Mouse (Mus musculus) fat pad, adult 2 months (tissue): Measurements from ENCODE around the gene Nudcd2.
A peak's percentile ranks its signal among the peaks of the same experiment; 100 is the strongest.

Experiments
- DNase-seq: peaks from one replicate; pipeline ENCODE4 v3.0.0-alpha.2; 2011; ENCODE audit warnings: low read depth, low spot score; ENCODE audit errors: extremely low read depth

The Nudcd2 gene

DNA sequence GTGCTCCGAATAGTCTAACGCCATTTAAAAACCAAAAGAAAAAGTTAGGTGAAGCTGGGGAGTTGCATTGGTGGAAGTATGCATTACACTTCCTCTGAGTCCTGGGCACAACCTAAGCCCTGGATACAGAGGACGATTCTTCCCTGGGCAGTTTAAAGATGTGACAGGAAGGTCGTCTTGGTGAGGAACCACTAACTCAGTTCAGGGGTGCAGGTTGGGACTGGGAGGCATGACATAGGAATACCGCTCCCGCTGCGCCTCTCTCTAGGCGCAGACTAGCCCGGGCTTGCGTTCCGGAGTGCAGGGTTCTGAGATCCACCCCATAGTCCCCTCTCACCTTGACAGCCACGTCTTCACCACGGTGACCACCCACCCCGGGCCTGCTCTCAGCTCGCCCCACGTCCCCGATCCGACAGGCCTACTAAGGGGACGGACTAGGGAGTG lies 21.2 kb downstream of the Nudcd2 start:
- DNase-seq = no peak

DNA sequence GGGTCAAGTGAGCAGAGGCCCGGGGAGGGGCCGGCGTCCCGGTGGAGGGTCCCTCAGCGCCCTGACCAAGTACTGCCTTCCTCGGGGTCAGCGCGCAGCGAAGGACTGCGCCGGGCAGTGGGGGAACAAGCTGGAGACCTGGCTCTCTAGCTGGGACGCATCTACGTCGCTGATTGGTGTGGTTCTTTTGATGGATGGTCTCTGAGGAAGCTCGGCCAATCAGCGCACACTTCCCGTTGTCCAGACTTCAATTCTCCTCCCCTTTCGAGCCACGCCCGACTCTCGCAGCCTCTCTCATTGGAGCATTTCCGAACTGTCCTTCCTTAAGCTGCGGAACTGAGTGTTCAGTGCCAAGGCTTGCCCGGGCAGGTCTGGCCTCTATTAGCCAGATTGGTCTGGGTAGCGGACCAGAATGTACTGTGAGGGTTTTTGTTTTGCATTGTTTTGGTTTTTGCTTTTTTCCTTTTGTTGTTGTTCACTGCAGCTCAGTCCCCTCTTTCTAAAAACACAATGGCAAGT lies 21.7 kb downstream of the Nudcd2 start, which contains the start of gene Ccng1:
Ccng1 (minus strand) TSS at position 203 of the 519 bp plus-strand sequence.
- DNase-seq = peak; percentile 93

- DNase-seq = no peak
Observed at GRCm38 (mm10) chr11:40755968-40756367, 22.5 kb downstream of the Nudcd2 start.

- no peak for DNase-seq
Observed at GRCm38 (mm10) chr11:40759896-40760295, 26.4 kb downstream of the Nudcd2 start.

DNA sequence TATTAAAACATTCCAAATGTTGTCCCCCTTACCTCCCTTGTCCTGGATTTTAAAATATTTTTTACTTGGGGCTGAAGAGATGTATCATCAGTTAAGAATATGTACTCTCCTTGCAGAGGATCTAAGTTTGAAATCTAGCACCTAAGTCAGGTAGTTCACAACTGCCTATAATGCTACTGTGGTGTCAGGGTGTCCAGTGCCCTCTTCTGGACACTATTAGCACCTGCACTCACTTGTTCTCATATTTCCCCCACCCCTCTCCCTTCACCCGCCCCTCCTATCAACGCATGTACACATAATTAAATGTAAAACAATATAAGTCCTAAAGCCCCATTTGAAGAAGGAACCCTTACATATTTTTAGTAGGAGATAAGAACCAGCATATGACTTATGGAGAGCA lies 29.9 kb downstream of the Nudcd2 start:
- DNase-seq = no peak

- no peak for DNase-seq
Observed at GRCm38 (mm10) chr11:40764690-40765089, 31.2 kb downstream of the Nudcd2 start.

DNA sequence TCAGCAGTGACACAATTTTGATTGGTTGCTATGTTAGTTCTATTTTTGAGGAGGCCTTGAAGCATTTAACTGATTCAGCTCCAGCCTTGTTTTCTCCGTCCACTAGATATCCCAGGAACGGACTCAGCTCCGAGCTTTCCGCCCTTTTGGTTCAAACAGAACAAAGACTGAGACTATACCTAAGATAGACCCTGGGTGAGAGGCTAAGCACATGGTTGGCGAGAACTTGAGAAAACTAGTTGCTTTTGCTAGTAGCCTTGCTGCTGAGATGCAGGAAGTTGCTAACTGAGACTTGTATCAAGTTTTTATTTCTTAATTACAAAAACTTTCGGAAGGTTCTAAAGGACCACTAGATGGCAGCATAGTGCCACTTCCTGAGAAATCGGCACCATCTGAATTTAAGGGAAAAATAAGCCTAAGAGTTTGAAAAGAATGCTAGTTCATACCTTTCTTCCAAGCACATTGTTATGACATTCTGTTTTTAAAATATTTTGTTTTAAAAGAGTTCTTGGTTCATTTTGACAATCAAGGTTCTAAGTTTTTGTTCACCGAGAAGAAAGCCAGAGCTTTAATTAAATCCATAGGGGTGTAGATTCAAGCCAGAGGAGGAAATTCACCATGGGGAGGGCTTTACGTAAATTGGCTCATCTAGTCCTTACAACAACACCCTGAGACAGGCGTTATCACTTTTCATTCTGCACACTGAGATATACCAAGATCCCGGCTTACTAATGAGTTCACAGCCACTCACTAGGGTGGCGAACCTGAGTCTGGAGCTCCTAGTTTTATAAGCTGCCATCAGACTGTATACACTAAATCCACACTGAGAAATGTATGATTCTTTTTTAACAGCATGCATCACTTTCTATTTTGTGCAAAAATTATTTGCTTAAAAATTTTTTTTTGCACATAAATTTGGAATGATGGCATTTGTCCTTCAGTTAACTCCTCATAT lies 42.1 kb downstream of the Nudcd2 start:
- DNase-seq = no peak

- DNase-seq = no peak
Observed at GRCm38 (mm10) chr11:40781857-40782256, 48.4 kb downstream of the Nudcd2 start.

- no peak for DNase-seq
Observed at GRCm38 (mm10) chr11:40783346-40783745, 49.9 kb downstream of the Nudcd2 start.

DNA sequence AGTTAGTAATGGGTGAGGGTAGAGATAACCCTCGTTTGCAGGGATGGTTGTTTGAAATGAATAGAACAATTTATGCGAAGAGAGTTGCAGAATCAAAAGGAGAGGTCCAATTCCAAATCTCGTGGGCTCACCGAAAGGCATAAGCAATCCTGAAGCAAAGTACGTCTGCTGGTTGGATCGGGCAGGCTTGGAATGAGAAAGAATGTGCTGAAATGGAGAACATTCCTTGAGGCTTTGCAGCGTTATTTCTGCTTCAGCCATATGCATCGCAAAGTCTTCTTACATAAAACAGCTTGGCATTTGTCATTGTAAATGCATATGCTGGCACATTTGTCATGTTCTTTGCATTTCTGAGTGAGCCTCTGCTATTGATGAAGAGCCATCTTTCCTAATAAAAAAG lies 50.9 kb downstream of the Nudcd2 start:
- no peak for DNase-seq

DNA sequence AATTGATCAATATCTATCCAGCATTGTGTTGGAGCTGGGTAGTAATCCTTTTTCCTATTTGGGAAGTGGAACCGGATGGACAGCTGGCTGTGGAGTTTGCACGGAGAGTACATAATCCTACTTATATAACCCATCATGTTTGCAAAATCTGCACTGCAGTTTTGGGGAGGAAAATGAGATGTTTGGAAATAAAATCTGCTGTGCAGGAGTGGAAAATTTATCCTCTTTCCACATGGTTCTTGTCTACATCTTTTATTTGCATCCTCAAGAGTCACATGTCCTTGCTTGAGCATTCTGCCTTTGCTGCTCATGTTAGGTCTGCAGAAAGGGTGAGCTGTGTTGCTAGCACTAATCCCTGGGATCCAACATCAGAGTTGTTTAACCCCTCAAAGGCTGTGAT lies 53.4 kb downstream of the Nudcd2 start:
- DNase-seq = no peak
